Mouse (Mus musculus): ENCODE measurements around the gene Aldh3b3. TPM values are rescaled to one million over a fixed set of nuclear protein-coding genes. Genes with fewer than 3 reads are reported as not detected.
"Not testable (repeated sequence)": the region's sequence is repeated elsewhere in the genome, so short reads cannot be mapped to it uniquely, and the experiment has no call there.

Aldh3b3 gene
- total RNA-seq, 2 experiments from 2014 or later, result not detected

- intact Hi-C loops (cut with DNase I), result loop anchor here (2.0 kb wide), 3 partner anchors 35 to 105 kb away; partner anchors contain the start of gene Ndufv1
- DNase-seq, result peak; percentile 15
- no peak for TF ChIP-seq CTCF (IDR thresholded peaks at IDR 0.05)
- H3K4me3 ChIP-seq, result no peak overlapping the region
- H3K27ac ChIP-seq, result no peak overlapping the region
Observed at GRCm38 (mm10) chr19:3945872-3946564, 12.4 kb upstream of the Aldh3b3 start.

- intact Hi-C loops (cut with DNase I), result loop anchor here (2.0 kb wide), 3 partner anchors 34 to 104 kb away; partner anchors contain the start of gene Ndufv1
- no peak; the same call in none of the 2 replicates for TF ChIP-seq CTCF (IDR thresholded peaks at IDR 0.05)
- no peak overlapping the region for H3K4me3 ChIP-seq
- H3K27ac ChIP-seq, result no peak overlapping the region
- peak; percentile 72 for DNase-seq
Observed at GRCm38 (mm10) chr19:3946715-3947114, 11.7 kb upstream of the Aldh3b3 start.

- no peak for TF ChIP-seq CTCF (IDR thresholded peaks at IDR 0.05)
- DNase-seq, result no peak
- Histone ChIP-seq H3K4me3 (no peak overlapping the region), H3K27ac (no peak overlapping the region)
- intact Hi-C loops (cut with DNase I), result loop anchor here (2.0 kb wide), 3 partner anchors 33 to 103 kb away; partner anchors contain the start of gene Ndufv1
Observed at GRCm38 (mm10) chr19:3947813-3948212, 10.6 kb upstream of the Aldh3b3 start.

GRCm38 (mm10) chr19:3948546-3948945 is 9.9 kb upstream of the Aldh3b3 start:
- TF ChIP-seq CTCF (IDR thresholded peaks at IDR 0.05), result no peak
- DNase-seq, result peak; percentile 13
- intact Hi-C loops (cut with DNase I), result no loop called here
- Histone ChIP-seq H3K4me3 (no peak overlapping the region), H3K27ac (no peak overlapping the region)

GRCm38 (mm10) chr19:3950331-3950730 is 8.1 kb upstream of the Aldh3b3 start:
- Histone ChIP-seq H3K27ac (no peak overlapping the region), H3K4me3 (no peak overlapping the region)
- peak; percentile 7 for DNase-seq
- TF ChIP-seq CTCF (IDR thresholded peaks at IDR 0.05), result no peak
- intact Hi-C loops (cut with DNase I), result no loop called here

GRCm38 (mm10) chr19:3951461-3951860 is 7.0 kb upstream of the Aldh3b3 start:
- H3K27ac ChIP-seq, result no peak overlapping the region
- H3K4me3 ChIP-seq, result no peak overlapping the region
- TF ChIP-seq CTCF (IDR thresholded peaks at IDR 0.05), result no peak
- peak; percentile 1 for DNase-seq
- intact Hi-C loops (cut with DNase I), result no loop called here

- intact Hi-C loops (cut with DNase I), result no loop called here
- no peak for TF ChIP-seq CTCF (IDR thresholded peaks at IDR 0.05)
- Histone ChIP-seq H3K27ac (no peak overlapping the region), H3K4me3 (no peak overlapping the region)
- DNase-seq, result peak; percentile 2
Observed at GRCm38 (mm10) chr19:3952099-3952498, 6.3 kb upstream of the Aldh3b3 start.

- intact Hi-C loops (cut with DNase I), result no loop called here
- TF ChIP-seq CTCF (IDR thresholded peaks at IDR 0.05), result no peak
- DNase-seq, result no peak
- no peak overlapping the region for H3K4me3 ChIP-seq
- no peak overlapping the region for H3K27ac ChIP-seq
Observed at GRCm38 (mm10) chr19:3955033-3955432, 3.4 kb upstream of the Aldh3b3 start.

GRCm38 (mm10) chr19:3955804-3956203 is 2.6 kb upstream of the Aldh3b3 start:
- intact Hi-C loops (cut with DNase I), result no loop called here
- no peak overlapping the region for H3K27ac ChIP-seq
- no peak for DNase-seq
- no peak overlapping the region for H3K4me3 ChIP-seq
- TF ChIP-seq CTCF (IDR thresholded peaks at IDR 0.05), result no peak

GRCm38 (mm10) chr19:3957296-3958036 is 979 bp upstream of the Aldh3b3 start:
- H3K27ac ChIP-seq; DNase-seq; H3K4me3 ChIP-seq; intact Hi-C loops (cut with DNase I): not testable (repeated sequence)

GRCm38 (mm10) chr19:3959030-3959429 is 585 bp downstream of the Aldh3b3 start:
- no peak for TF ChIP-seq CTCF (IDR thresholded peaks at IDR 0.05)
- intact Hi-C loops (cut with DNase I), result no loop called here
- H3K4me3 ChIP-seq, result no peak overlapping the region
- H3K27ac ChIP-seq, result no peak overlapping the region
- DNase-seq, result no peak

GRCm38 (mm10) chr19:3960211-3960610 is 1.8 kb downstream of the Aldh3b3 start:
- no peak for DNase-seq
- no peak for TF ChIP-seq CTCF (IDR thresholded peaks at IDR 0.05)
- Histone ChIP-seq H3K27ac (no peak overlapping the region), H3K4me3 (no peak overlapping the region)
- intact Hi-C loops (cut with DNase I), result no loop called here

- intact Hi-C loops (cut with DNase I); DNase-seq; H3K4me3 ChIP-seq; H3K27ac ChIP-seq: not testable (repeated sequence)
Observed at GRCm38 (mm10) chr19:3961805-3962204, 3.4 kb downstream of the Aldh3b3 start.

Measured in gastrocnemius, adult 2 months (tissue).